Mouse (Mus musculus) spleen, adult 2 months (tissue): ENCODE results near the gene Mesd.

ENCODE experiments used
- CTCF ChIP-seq: fragments of 200-500 bp; IDR thresholded peaks from 2 replicates; pipeline ENCODE4 v1.5.1; 2011; ENCODE audit warnings: mild to moderate bottlenecking, inconsistent platforms; ENCODE audit not compliant: insufficient read depth, insufficient read length, insufficient replicate concordance; ENCODE audit errors: extremely low read depth
- POLR2A ChIP-seq: fragments of 200-500 bp; IDR thresholded peaks from 2 replicates; pipeline ENCODE4 v1.6.1; 2011; ENCODE audit warnings: low read depth, low read length, inconsistent platforms

- TF ChIP-seq POLR2A (no peak), CTCF (no peak)
Observed at GRCm38 (mm10) chr7:83882633-83883275, 1.5 kb upstream of the Mesd start.
